Mouse (Mus musculus) brain, embryonic 14.5 days (tissue): ENCODE results near the gene Hk1.

Experiments
- CTCF ChIP-seq: fragments of 200-500 bp; IDR thresholded peaks from 2 replicates; pipeline ENCODE4 v1.5.1; 2012; ENCODE audit warnings: inconsistent platforms, mild to moderate bottlenecking, moderate library complexity, borderline replicate concordance; ENCODE audit not compliant: insufficient read depth, insufficient read length; ENCODE audit errors: extremely low read depth
- POLR2A ChIP-seq: fragments of 200-500 bp; IDR thresholded peaks from 2 replicates; pipeline ENCODE4 v1.6.1; 2012; ENCODE audit warnings: mild to moderate bottlenecking, inconsistent platforms, borderline replicate concordance; ENCODE audit not compliant: poor library complexity, insufficient read depth, insufficient read length, severe bottlenecking; ENCODE audit errors: extremely low read depth

GRCm38 (mm10) chr10:62231395-62231732 is 148.3 kb downstream of the Hk1 start:
- no peak for TF ChIP-seq CTCF
- no peak for TF ChIP-seq POLR2A
